Mouse (Mus musculus): ENCODE measurements around the gene Ykt6. TPM values are rescaled to one million over a fixed set of nuclear protein-coding genes. Genes with fewer than 3 reads are reported as not detected.

Ykt6 gene
- total and polyA plus RNA-seq, 3 experiments, result 79.8 to 117 (median 95.8) TPM

DNA sequence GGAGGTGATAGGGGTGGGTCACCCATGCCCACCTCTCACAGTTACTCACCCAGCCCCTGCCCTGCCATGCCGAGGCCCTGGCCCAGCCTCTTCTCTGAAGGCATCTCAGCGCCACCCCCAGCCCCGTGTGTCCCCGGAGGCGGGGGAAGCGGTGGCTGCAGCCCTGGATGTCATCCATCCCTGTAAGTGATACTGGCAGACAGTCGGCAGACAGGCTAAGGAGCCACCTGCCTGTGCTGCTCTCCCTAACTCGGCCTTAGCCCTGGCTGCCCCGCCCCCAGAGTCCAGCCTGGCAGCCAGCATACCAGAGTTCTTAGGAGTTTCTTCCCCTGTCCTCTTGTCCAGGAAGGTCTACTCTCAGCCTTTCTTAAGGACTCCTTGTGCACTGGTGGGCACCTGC is 20.6 kb downstream of the Ykt6 start:
- TF ChIP-seq USF2 (conservative IDR thresholded peaks at IDR 0.05; ENCODE audit: low read depth, low read length), result no peak
- TF ChIP-seq SMC3 (IDR thresholded peaks at IDR 0.05; ENCODE audit: low read depth, low read length), result no peak
- no peak for TF ChIP-seq MXI1 (IDR thresholded peaks at IDR 0.05; ENCODE audit: low read depth, low read length)
- no peak for TF ChIP-seq CHD1 (IDR thresholded peaks at IDR 0.05; ENCODE audit: low read depth, low read length)
- TF ChIP-seq ZNF384 (IDR thresholded peaks at IDR 0.05; ENCODE audit: low read depth, low read length), result no peak
- TF ChIP-seq POLR2AphosphoS2 (IDR thresholded peaks at IDR 0.05; ENCODE audit: low read depth, low read length), result no peak
- no peak for TF ChIP-seq EP300 (IDR thresholded peaks at IDR 0.05; ENCODE audit: low read length)
- no peak for TF ChIP-seq ZC3H11A (IDR thresholded peaks at IDR 0.05; ENCODE audit: low read depth, low read length)
- no peak for TF ChIP-seq CTCF (conservative IDR thresholded peaks at IDR 0.05 in 1 of 2, IDR thresholded peaks at IDR 0.05 in 1 of 2; ENCODE audit: low read depth in 2 of 2, low read length in 2 of 2)
- no peak for TF ChIP-seq SIN3A (IDR thresholded peaks at IDR 0.05; ENCODE audit: low read length)
- no peak for TF ChIP-seq GABPA (IDR thresholded peaks at IDR 0.05; ENCODE audit: insufficient replicate concordance, low read depth, low read length)
- no peak for TF ChIP-seq PAX5 (IDR thresholded peaks at IDR 0.05; ENCODE audit: low read length)
- no peak for TF ChIP-seq IRF4 (IDR thresholded peaks at IDR 0.05; ENCODE audit: low read depth, low read length)
- no peak for TF ChIP-seq HCFC1 (IDR thresholded peaks at IDR 0.05; ENCODE audit: low read depth, low read length)
- no peak for TF ChIP-seq MEF2A (IDR thresholded peaks at IDR 0.05; ENCODE audit: borderline replicate concordance, low read depth, low read length)
- TF ChIP-seq E2F4 (IDR thresholded peaks at IDR 0.05; ENCODE audit: insufficient replicate concordance, low read depth, low read length), result no peak
- TF ChIP-seq ZMIZ1 (IDR thresholded peaks at IDR 0.05; ENCODE audit: low read depth, low read length), result no peak
- no peak for TF ChIP-seq NRF1 (IDR thresholded peaks at IDR 0.05; ENCODE audit: low read depth, low read length)
- Histone ChIP-seq H3K36me3 (replicated peaks in 1 of 2; ENCODE audit: control insufficient read depth in 1 of 2, insufficient read depth in 1 of 2, low read length in 1 of 2) (peaks cover 3 to 12% of the 10 kb centered on the region in 2 experiments), H3K9me3 (replicated peaks; ENCODE audit: low read length) (no peaks in the 10 kb centered on the region), H3K4me1 (ENCODE audit: control insufficient read depth in 1 of 2, insufficient read depth in 2 of 2) (peaks cover 16 to 24% of the 10 kb centered on the region in 2 experiments), H3K27ac (ENCODE audit: insufficient read depth, low read depth) (no peak overlapping the region), H3K4me2 (ENCODE audit: insufficient read depth, low read depth, poor library complexity, severe bottlenecking) (no peak overlapping the region), H3K79me2 (replicated peaks; ENCODE audit: control insufficient read depth, extremely low read depth, insufficient read depth, poor library complexity, severe bottlenecking) (no peaks in the 10 kb centered on the region), H3K4me3 (replicated peaks in 1 of 3; ENCODE audit: low read depth in 2 of 3, low read length in 2 of 3, poor library complexity in 1 of 3) (no peak overlapping the region), H3K9ac (ENCODE audit: insufficient read depth, low read depth) (no peak overlapping the region), H3K27me3 (replicated peaks) (no peaks in the 10 kb centered on the region)
- in situ Hi-C loops (cut with MboI; ENCODE audit: low pct_ligation_motif_present, low pct_unique_long_range_greater_than_20kb, low sequenced_read_pairs), result no loop called here
- DNase-seq (ENCODE audit: extremely low read depth), result no peak
- dilution Hi-C loops (cut with MboI; ENCODE audit: extremely low pct_ligation_motif_present, extremely low pct_unique_long_range_greater_than_20kb, low sequenced_read_pairs), result no loop called here

DNA sequence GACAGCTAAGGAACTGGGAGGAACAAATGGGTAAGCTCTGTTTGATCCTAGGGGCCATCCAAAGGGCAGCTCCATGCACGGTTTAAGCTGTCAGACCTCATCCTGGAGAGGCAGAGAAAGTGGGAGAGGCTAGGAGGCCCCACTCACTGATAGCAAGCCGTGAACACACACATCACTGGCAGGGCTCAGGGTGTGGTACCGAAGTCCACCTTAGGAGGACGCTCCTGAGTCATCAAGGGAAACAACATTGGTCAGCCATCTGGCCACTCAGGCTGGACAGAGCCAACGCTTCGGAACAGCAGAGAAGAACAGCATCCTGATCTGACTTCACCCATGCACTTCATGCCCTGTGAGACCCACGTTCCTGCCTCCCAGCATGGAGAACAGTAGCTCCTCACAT is 23.6 kb downstream of the Ykt6 start:
- in situ Hi-C loops (cut with MboI; ENCODE audit: low pct_ligation_motif_present, low pct_unique_long_range_greater_than_20kb, low sequenced_read_pairs) (no loop called here), dilution Hi-C loops (cut with MboI; ENCODE audit: extremely low pct_ligation_motif_present, extremely low pct_unique_long_range_greater_than_20kb, low sequenced_read_pairs) (no loop called here)
- Histone ChIP-seq H3K79me2 (replicated peaks; ENCODE audit: control insufficient read depth, extremely low read depth, insufficient read depth, poor library complexity, severe bottlenecking) (no peaks in the 10 kb centered on the region), H3K4me3 (replicated peaks in 1 of 3; ENCODE audit: low read depth in 2 of 3, low read length in 2 of 3, poor library complexity in 1 of 3) (no peak overlapping the region), H3K27ac (ENCODE audit: insufficient read depth, low read depth) (no peak overlapping the region), H3K4me1 (ENCODE audit: control insufficient read depth in 1 of 2, insufficient read depth in 2 of 2) (peaks cover 18 to 20% of the 10 kb centered on the region in 2 experiments), H3K9me3 (replicated peaks; ENCODE audit: low read length) (no peaks in the 10 kb centered on the region), H3K36me3 (replicated peaks in 1 of 2; ENCODE audit: control insufficient read depth in 1 of 2, insufficient read depth in 1 of 2, low read length in 1 of 2) (no peaks in the 10 kb centered on the region), H3K4me2 (ENCODE audit: insufficient read depth, low read depth, poor library complexity, severe bottlenecking) (no peak overlapping the region), H3K9ac (ENCODE audit: insufficient read depth, low read depth) (no peak overlapping the region), H3K27me3 (replicated peaks) (no peaks in the 10 kb centered on the region)
- DNase-seq (ENCODE audit: extremely low read depth), result no peak
- no peak for TF ChIP-seq ZC3H11A (IDR thresholded peaks at IDR 0.05; ENCODE audit: low read depth, low read length)
- TF ChIP-seq GABPA (IDR thresholded peaks at IDR 0.05; ENCODE audit: insufficient replicate concordance, low read depth, low read length), result no peak
- TF ChIP-seq POLR2AphosphoS2 (IDR thresholded peaks at IDR 0.05; ENCODE audit: low read depth, low read length), result no peak
- no peak for TF ChIP-seq NRF1 (IDR thresholded peaks at IDR 0.05; ENCODE audit: low read depth, low read length)
- TF ChIP-seq MEF2A (IDR thresholded peaks at IDR 0.05; ENCODE audit: borderline replicate concordance, low read depth, low read length), result no peak
- TF ChIP-seq ZMIZ1 (IDR thresholded peaks at IDR 0.05; ENCODE audit: low read depth, low read length), result no peak
- no peak for TF ChIP-seq USF1 (IDR thresholded peaks at IDR 0.05; ENCODE audit: low read depth, low read length)
- TF ChIP-seq MAFK (IDR thresholded peaks at IDR 0.05; ENCODE audit: insufficient replicate concordance, low read length), result no peak
- TF ChIP-seq HCFC1 (IDR thresholded peaks at IDR 0.05; ENCODE audit: low read depth, low read length), result no peak
- no peak for TF ChIP-seq MAX (IDR thresholded peaks at IDR 0.05; ENCODE audit: low read length)
- TF ChIP-seq SIN3A (IDR thresholded peaks at IDR 0.05; ENCODE audit: low read length), result no peak
- TF ChIP-seq TCF12 (IDR thresholded peaks at IDR 0.05; ENCODE audit: low read depth, low read length), result no peak
- no peak for TF ChIP-seq ZNF384 (IDR thresholded peaks at IDR 0.05; ENCODE audit: low read depth, low read length)
